Mouse (Mus musculus): ENCODE results near the gene Pex11b. TPM values are rescaled to one million over a fixed set of nuclear protein-coding genes. Genes with fewer than 3 reads are reported as not detected.

The Pex11b gene
- polyA plus RNA-seq, 1 experiment: 26.8 TPM

DNA sequence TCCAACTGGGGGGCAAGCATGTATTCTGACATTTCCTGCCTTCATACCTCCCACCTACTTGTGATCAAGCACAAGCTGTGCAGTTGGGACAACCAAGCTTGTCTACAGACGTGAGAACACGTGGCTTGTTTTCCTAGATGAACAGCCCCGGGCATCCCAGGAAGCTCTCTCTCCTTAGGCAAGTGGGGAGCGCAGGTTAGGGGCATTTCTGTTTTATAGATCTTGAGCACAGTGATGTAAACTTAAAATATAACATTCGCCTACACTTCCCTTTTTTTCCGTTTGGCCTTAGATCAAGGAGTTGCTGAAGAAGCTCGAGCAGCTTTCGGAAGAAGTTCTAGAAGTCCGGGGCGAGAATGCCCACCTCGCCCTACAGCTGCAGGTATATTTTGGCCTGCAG is 53.7 kb downstream of the Pex11b start:
- no peak overlapping the region for H3K4me3 ChIP-seq
- H3K4me2 ChIP-seq (ENCODE audit: low read depth): no peak overlapping the region
- TF ChIP-seq POLR2AphosphoS2 (IDR thresholded peaks at IDR 0.05; ENCODE audit: insufficient read length, low read depth) (no peak), REST (IDR thresholded peaks at IDR 0.05; ENCODE audit: insufficient read depth, insufficient read length) (no peak), POLR2A (IDR thresholded peaks at IDR 0.05; ENCODE audit: insufficient read length, low read depth) (no peak), E2F4 (IDR thresholded peaks at IDR 0.05; ENCODE audit: insufficient read depth) (no peak), USF1 (IDR thresholded peaks at IDR 0.05; ENCODE audit: low read depth) (no peak), TCF12 (IDR thresholded peaks at IDR 0.05; ENCODE audit: insufficient read depth, poor library complexity, severe bottlenecking) (no peak), MYOG (IDR thresholded peaks at IDR 0.05; ENCODE audit: control insufficient read depth in 1 of 3, insufficient read depth in 1 of 3, insufficient read length in 2 of 3, low read depth in 2 of 3) (no peak), SRF (IDR thresholded peaks at IDR 0.05; ENCODE audit: control insufficient read depth, insufficient read length, low read depth) (no peak), TCF3 (IDR thresholded peaks at IDR 0.05; ENCODE audit: insufficient read length, low read depth) (no peak), MYOD1 (IDR thresholded peaks at IDR 0.05; ENCODE audit: control insufficient read depth in 1 of 3, insufficient read length in 2 of 3, low read depth in 2 of 3) (no peak), CEBPB (IDR thresholded peaks at IDR 0.05; ENCODE audit: insufficient read depth, poor library complexity, severe bottlenecking) (no peak), MAX (IDR thresholded peaks at IDR 0.05; ENCODE audit: low read depth) (no peak)
- H3K79me2 ChIP-seq (ENCODE audit: control insufficient read depth, insufficient read depth): no peaks in the 10 kb centered on the region
- no peaks in the 10 kb centered on the region for H3K36me3 ChIP-seq (ENCODE audit: control insufficient read depth, insufficient read depth)
- no peak overlapping the region for H3ac ChIP-seq (ENCODE audit: control insufficient read depth, insufficient read length)
- no peaks in the 10 kb centered on the region for H3K27me3 ChIP-seq (ENCODE audit: control insufficient read depth, insufficient read depth, insufficient read length)

DNA sequence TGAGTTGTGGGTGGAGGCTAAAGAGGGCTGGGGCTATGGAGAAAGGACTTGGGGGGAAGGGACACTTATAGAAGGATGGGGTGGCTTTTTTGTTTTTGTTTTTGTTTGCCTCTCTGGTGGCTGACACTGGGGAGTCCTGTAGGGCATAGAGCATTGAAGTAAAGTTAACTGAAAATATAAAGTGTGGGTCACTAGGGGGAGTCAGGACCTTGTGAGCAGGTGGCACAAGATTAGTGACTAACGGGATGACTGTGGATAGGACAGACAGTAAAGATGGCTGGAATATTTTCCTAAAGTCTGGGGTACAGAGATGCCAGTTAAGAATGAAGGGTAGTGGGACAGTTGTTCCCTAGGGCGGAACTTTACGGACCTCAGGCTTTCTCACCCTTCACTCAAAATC is 55.1 kb downstream of the Pex11b start:
- H3K4me3 ChIP-seq: no peak overlapping the region
- H3K4me2 ChIP-seq (ENCODE audit: low read depth): no peak overlapping the region
- no peaks in the 10 kb centered on the region for H3K36me3 ChIP-seq (ENCODE audit: control insufficient read depth, insufficient read depth)
- no peak overlapping the region for H3ac ChIP-seq (ENCODE audit: control insufficient read depth, insufficient read length)
- H3K79me2 ChIP-seq (ENCODE audit: control insufficient read depth, insufficient read depth): no peaks in the 10 kb centered on the region
- TF ChIP-seq USF1 (IDR thresholded peaks at IDR 0.05; ENCODE audit: low read depth): no peak
- no peak for TF ChIP-seq MYOD1 (IDR thresholded peaks at IDR 0.05; ENCODE audit: control insufficient read depth in 1 of 3, insufficient read length in 2 of 3, low read depth in 2 of 3)
- no peak for TF ChIP-seq POLR2A (IDR thresholded peaks at IDR 0.05; ENCODE audit: insufficient read length, low read depth)
- TF ChIP-seq REST (IDR thresholded peaks at IDR 0.05; ENCODE audit: insufficient read depth, insufficient read length): no peak
- TF ChIP-seq POLR2AphosphoS2 (IDR thresholded peaks at IDR 0.05; ENCODE audit: insufficient read length, low read depth): no peak
- TF ChIP-seq TCF12 (IDR thresholded peaks at IDR 0.05; ENCODE audit: insufficient read depth, poor library complexity, severe bottlenecking): no peak
- TF ChIP-seq CEBPB (IDR thresholded peaks at IDR 0.05; ENCODE audit: insufficient read depth, poor library complexity, severe bottlenecking): no peak
- H3K27me3 ChIP-seq (ENCODE audit: control insufficient read depth, insufficient read depth, insufficient read length): no peaks in the 10 kb centered on the region

DNA sequence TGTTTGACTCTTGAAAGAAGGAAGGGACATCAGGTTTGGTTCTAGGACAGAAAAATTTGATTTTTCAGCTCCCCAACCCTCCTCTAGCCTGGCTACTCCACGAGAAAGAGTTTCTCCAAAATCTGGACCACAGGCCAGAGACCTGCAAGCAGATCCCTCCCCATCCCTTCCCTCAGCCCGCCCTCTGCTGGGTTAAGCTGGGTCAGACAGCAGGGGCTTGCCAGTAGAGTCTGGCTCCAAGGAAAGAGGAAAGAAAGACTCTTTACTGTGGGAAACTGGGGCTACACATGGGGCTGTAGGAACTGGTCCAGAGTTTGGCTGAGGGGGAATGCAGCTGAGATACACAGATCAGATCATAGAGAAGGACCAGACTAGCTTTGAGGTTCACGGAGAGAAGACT is 57.3 kb downstream of the Pex11b start:
- no peak overlapping the region for H3ac ChIP-seq (ENCODE audit: control insufficient read depth, insufficient read length)
- no peaks in the 10 kb centered on the region for H3K36me3 ChIP-seq (ENCODE audit: control insufficient read depth, insufficient read depth)
- TF ChIP-seq E2F4 (IDR thresholded peaks at IDR 0.05; ENCODE audit: insufficient read depth): no peak
- no peak for TF ChIP-seq USF1 (IDR thresholded peaks at IDR 0.05; ENCODE audit: low read depth)
- no peak for TF ChIP-seq POLR2AphosphoS2 (IDR thresholded peaks at IDR 0.05; ENCODE audit: insufficient read length, low read depth)
- TF ChIP-seq MYOG (IDR thresholded peaks at IDR 0.05; ENCODE audit: control insufficient read depth in 1 of 3, insufficient read depth in 1 of 3, insufficient read length in 2 of 3, low read depth in 2 of 3): no peak
- TF ChIP-seq SRF (IDR thresholded peaks at IDR 0.05; ENCODE audit: control insufficient read depth, insufficient read length, low read depth): no peak
- no peak for TF ChIP-seq REST (IDR thresholded peaks at IDR 0.05; ENCODE audit: insufficient read depth, insufficient read length)
- TF ChIP-seq TCF3 (IDR thresholded peaks at IDR 0.05; ENCODE audit: insufficient read length, low read depth): no peak
- no peak for TF ChIP-seq TCF12 (IDR thresholded peaks at IDR 0.05; ENCODE audit: insufficient read depth, poor library complexity, severe bottlenecking)
- TF ChIP-seq CEBPB (IDR thresholded peaks at IDR 0.05; ENCODE audit: insufficient read depth, poor library complexity, severe bottlenecking): no peak
- no peak for TF ChIP-seq POLR2A (IDR thresholded peaks at IDR 0.05; ENCODE audit: insufficient read length, low read depth)
- no peak for TF ChIP-seq MAX (IDR thresholded peaks at IDR 0.05; ENCODE audit: low read depth)
- TF ChIP-seq MYOD1 (IDR thresholded peaks at IDR 0.05; ENCODE audit: control insufficient read depth in 1 of 3, insufficient read length in 2 of 3, low read depth in 2 of 3): no peak
- H3K4me2 ChIP-seq (ENCODE audit: low read depth): no peak overlapping the region
- H3K27me3 ChIP-seq (ENCODE audit: control insufficient read depth, insufficient read depth, insufficient read length): no peaks in the 10 kb centered on the region
- H3K79me2 ChIP-seq (ENCODE audit: control insufficient read depth, insufficient read depth): peaks cover 2% of the 10 kb centered on the region
- no peak overlapping the region for H3K4me3 ChIP-seq

DNA sequence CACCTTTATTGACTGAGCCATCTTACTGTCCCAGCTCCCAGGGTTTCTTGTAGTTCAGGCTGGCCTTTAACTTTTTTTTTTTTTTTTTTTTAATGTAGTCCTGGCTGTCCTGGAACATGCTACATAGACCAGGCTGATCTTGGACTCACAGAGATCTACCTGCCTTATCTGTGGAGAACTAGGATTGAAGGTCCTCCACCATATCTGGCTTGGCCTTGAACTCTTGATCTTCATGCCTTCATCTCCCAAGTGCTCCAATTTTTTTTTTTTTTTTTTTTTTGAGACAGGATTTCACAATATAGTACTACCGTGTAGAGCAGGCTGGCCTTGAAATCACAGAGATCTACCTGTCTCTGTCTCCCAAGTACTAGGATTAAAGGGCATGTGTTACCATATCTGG is 58.4 kb downstream of the Pex11b start:
- no peak overlapping the region for H3K4me3 ChIP-seq
- no peaks in the 10 kb centered on the region for H3K36me3 ChIP-seq (ENCODE audit: control insufficient read depth, insufficient read depth)
- TF ChIP-seq MAX (IDR thresholded peaks at IDR 0.05; ENCODE audit: low read depth): no peak
- no peak for TF ChIP-seq MYOG (IDR thresholded peaks at IDR 0.05; ENCODE audit: control insufficient read depth in 1 of 3, insufficient read depth in 1 of 3, insufficient read length in 2 of 3, low read depth in 2 of 3)
- TF ChIP-seq USF1 (IDR thresholded peaks at IDR 0.05; ENCODE audit: low read depth): no peak
- no peak for TF ChIP-seq TCF3 (IDR thresholded peaks at IDR 0.05; ENCODE audit: insufficient read length, low read depth)
- no peak overlapping the region for H3ac ChIP-seq (ENCODE audit: control insufficient read depth, insufficient read length)
- H3K4me2 ChIP-seq (ENCODE audit: low read depth): no peak overlapping the region
- no peaks in the 10 kb centered on the region for H3K27me3 ChIP-seq (ENCODE audit: control insufficient read depth, insufficient read depth, insufficient read length)
- H3K79me2 ChIP-seq (ENCODE audit: control insufficient read depth, insufficient read depth): peaks cover 9% of the 10 kb centered on the region

Other genes starting within 250 kb of the Pex11b start
- not detected for gene BC107364, start 183.1 kb upstream of the Pex11b start, polyA plus RNA-seq (2012; fragmentation: generic; extraction: Trizol)
- gene Hfe2, start 110.2 kb upstream of the Pex11b start, polyA plus RNA-seq (2012; fragmentation: generic; extraction: Trizol): 116 TPM
- 42.6 TPM for gene Txnip, start 77.4 kb upstream of the Pex11b start, polyA plus RNA-seq (2012; fragmentation: generic; extraction: Trizol)
- 0.25 TPM for gene Gm16253, start 58.4 kb upstream of the Pex11b start, polyA plus RNA-seq (2012; fragmentation: generic; extraction: Trizol)
- 22.7 TPM for gene Polr3gl, start 41.2 kb upstream of the Pex11b start, polyA plus RNA-seq (2012; fragmentation: generic; extraction: Trizol)
- gene Ankrd34a, start 38.7 kb upstream of the Pex11b start, polyA plus RNA-seq (2012; fragmentation: generic; extraction: Trizol): 2.5 TPM
- 30.2 TPM for gene Lix1l, start 34.2 kb upstream of the Pex11b start, polyA plus RNA-seq (2012; fragmentation: generic; extraction: Trizol)
- gene Rbm8a, start 5.4 kb upstream of the Pex11b start, polyA plus RNA-seq (2012; fragmentation: generic; extraction: Trizol): 68.4 TPM
- 0.04 TPM for gene Gm42957, start 98 bp downstream of the Pex11b start, polyA plus RNA-seq (2012; fragmentation: generic; extraction: Trizol)
- 1.9 TPM for gene Itga10, start 10.2 kb downstream of the Pex11b start, polyA plus RNA-seq (2012; fragmentation: generic; extraction: Trizol)
- gene Ankrd35, start 34.8 kb downstream of the Pex11b start, polyA plus RNA-seq (2012; fragmentation: generic; extraction: Trizol): 0.37 TPM
- 16.7 TPM for gene Pias3, start 61.0 kb downstream of the Pex11b start, polyA plus RNA-seq (2012; fragmentation: generic; extraction: Trizol)
- 6.8 TPM for gene Nudt17, start 73.2 kb downstream of the Pex11b start, polyA plus RNA-seq (2012; fragmentation: generic; extraction: Trizol)
- 46.6 TPM for gene Polr3c, start 92.3 kb downstream of the Pex11b start, polyA plus RNA-seq (2012; fragmentation: generic; extraction: Trizol)
- gene Rnf115, start 92.3 kb downstream of the Pex11b start, polyA plus RNA-seq (2012; fragmentation: generic; extraction: Trizol): 10.1 TPM
- 0.08 TPM for gene Pdzk1, start 193.9 kb downstream of the Pex11b start, polyA plus RNA-seq (2012; fragmentation: generic; extraction: Trizol)
- 0.06 TPM for gene Cd160, start 194.0 kb downstream of the Pex11b start, polyA plus RNA-seq (2012; fragmentation: generic; extraction: Trizol)